Mouse (Mus musculus) heart, embryonic 12.5 days (tissue): Measurements from ENCODE around the gene Pappa2. TPM values are rescaled to one million over a fixed set of nuclear protein-coding genes. Genes with fewer than 3 reads are reported as not detected.

Experiments
- ATAC-seq: fragments of 200-750 bp; cut with Nextera tagmentation; 2 replicates; pipeline ENCODE4 v1.8.0; 2017; ENCODE audit warnings: moderate TSS enrichment, moderate library complexity; ENCODE audit not compliant: insufficient number of reproducible peaks, low FRiP score
- H3K27ac ChIP-seq: fragments of 300-500 bp; sonication (generic); 2 replicates; pipeline ENCODE4 v1.5.1; 2016; ENCODE audit warnings: mild to moderate bottlenecking, moderate library complexity; ENCODE audit not compliant: poor library complexity, severe bottlenecking
- H3K27me3 ChIP-seq: fragments of 300-500 bp; sonication (generic); replicated peaks from 2 replicates; pipeline ENCODE4 v1.6.1; 2016; ENCODE audit warnings: mild to moderate bottlenecking, moderate library complexity
- H3K36me3 ChIP-seq: fragments of 300-500 bp; sonication (generic); 2 replicates; pipeline ENCODE4 v1.6.1; 2016; ENCODE audit warnings: mild to moderate bottlenecking, moderate library complexity
- H3K4me1 ChIP-seq: fragments of 300-500 bp; sonication (generic); replicated peaks from 2 replicates; pipeline ENCODE4 v1.6.1; 2016; ENCODE audit warnings: mild to moderate bottlenecking
- H3K4me2 ChIP-seq: fragments of 300-500 bp; sonication (generic); 2 replicates; pipeline ENCODE4 v1.6.1; 2016; ENCODE audit warnings: mild to moderate bottlenecking, moderate library complexity
- H3K4me3 ChIP-seq: fragments of 300-500 bp; sonication (generic); 2 replicates; pipeline ENCODE4 v1.5.1; 2016; ENCODE audit warnings: mild to moderate bottlenecking
- H3K9ac ChIP-seq: fragments of 300-500 bp; sonication (generic); 2 replicates; pipeline ENCODE4 v1.6.1; 2016; ENCODE audit warnings: mild to moderate bottlenecking, moderate library complexity
- H3K9me3 ChIP-seq: fragments of 300-500 bp; sonication (generic); replicated peaks from 2 replicates; pipeline ENCODE4 v1.6.1; 2016; ENCODE audit warnings: mild to moderate bottlenecking, moderate library complexity
- WGBS: fragments of 180-500 bp; shearing (Covaris S2); methylation state at CpG from one replicate; pipeline ENCODE4 v1.1.7; 2016; 5-methylcytosine and 5-hydroxymethylcytosine counted together
- polyA plus RNA-seq: library from polyadenylated mRNA; unstranded; fragments of >200 nt; fragmentation: Nextera tagmentation; extraction: Ambion mirVana; gene quantifications from 2 replicates; pipeline ENCODE4 v1.2.1, GENCODE M21; 2016

Gene Pappa2
- polyA plus RNA-seq, 1 experiment from 2014 or later, result 0.24 TPM

- Histone ChIP-seq H3K4me3 (no peak overlapping the region), H3K27me3 (no peaks in the 10 kb centered on the region), H3K9me3 (no peaks in the 10 kb centered on the region), H3K9ac (no peak overlapping the region), H3K27ac (no peak overlapping the region), H3K4me2 (no peak overlapping the region), H3K36me3 (no peaks in the 10 kb centered on the region), H3K4me1 (peaks cover 5% of the 10 kb centered on the region)
- ATAC-seq, result no peak
These were observed 216.1 kb downstream of the Pappa2 start for GRCm38 (mm10) chr1:158764211-158764610.

GRCm38 (mm10) chr1:158748356-158749096 lies 231.8 kb downstream of the Pappa2 start:
- no peak for ATAC-seq
- H3K27ac ChIP-seq, result no peak overlapping the region
- H3K4me2 ChIP-seq, result no peak overlapping the region
- H3K9ac ChIP-seq, result no peak overlapping the region
- no peaks in the 10 kb centered on the region for H3K9me3 ChIP-seq
- H3K36me3 ChIP-seq, result no peaks in the 10 kb centered on the region
- H3K27me3 ChIP-seq, result no peaks in the 10 kb centered on the region
- WGBS, result 63% methylated on average over 10 of the region's 10 CpGs
- H3K4me3 ChIP-seq, result no peak overlapping the region
- peaks cover 4% of the 10 kb centered on the region; the same call in 1 of the 2 replicates for H3K4me1 ChIP-seq

- 67% methylated on average over 5 of the region's 5 CpGs for WGBS
- Histone ChIP-seq H3K27me3 (no peaks in the 10 kb centered on the region), H3K4me2 (no peak overlapping the region), H3K9me3 (no peaks in the 10 kb centered on the region), H3K36me3 (no peaks in the 10 kb centered on the region), H3K9ac (no peak overlapping the region), H3K4me1 (0 out of 2 replicates have a peak, but pooled peaks cover 5% of the 10 kb centered on the region), H3K27ac (no peak overlapping the region), H3K4me3 (no peak overlapping the region)
- no peak for ATAC-seq
These were observed 238.8 kb downstream of the Pappa2 start for GRCm38 (mm10) chr1:158741449-158741848.

- 0 out of 2 replicates have a peak, but pooled peaks cover 5% of the 10 kb centered on the region for H3K4me1 ChIP-seq
- H3K36me3 ChIP-seq, result no peaks in the 10 kb centered on the region
- no peaks in the 10 kb centered on the region for H3K27me3 ChIP-seq
- H3K4me3 ChIP-seq, result no peak overlapping the region
- no peaks in the 10 kb centered on the region for H3K9me3 ChIP-seq
- 87% methylated on average over 5 of the region's 5 CpGs for WGBS
- no peak overlapping the region for H3K27ac ChIP-seq
- H3K4me2 ChIP-seq, result no peak overlapping the region
- H3K9ac ChIP-seq, result no peak overlapping the region
- ATAC-seq, result no peak
These were observed 239.3 kb downstream of the Pappa2 start for GRCm38 (mm10) chr1:158740949-158741348.

- Histone ChIP-seq H3K4me3 (no peak overlapping the region), H3K9me3 (no peaks in the 10 kb centered on the region), H3K9ac (no peak overlapping the region), H3K4me1 (0 out of 2 replicates have a peak, but pooled peaks cover 5% of the 10 kb centered on the region), H3K4me2 (no peak overlapping the region), H3K27me3 (no peaks in the 10 kb centered on the region), H3K27ac (no peak overlapping the region), H3K36me3 (no peaks in the 10 kb centered on the region)
- 57% methylated on average over 6 of the region's 6 CpGs for WGBS
- ATAC-seq, result no peak
These were observed 240.0 kb downstream of the Pappa2 start for GRCm38 (mm10) chr1:158740161-158740766.

GRCm38 (mm10) chr1:158739132-158739919 lies 241.0 kb downstream of the Pappa2 start:
- 0 out of 2 replicates have a peak, but pooled peaks cover 5% of the 10 kb centered on the region for H3K4me1 ChIP-seq
- WGBS, result 42% methylated on average over 5 of the region's 5 CpGs
- H3K27ac ChIP-seq, result no peak overlapping the region
- no peak overlapping the region for H3K9ac ChIP-seq
- H3K27me3 ChIP-seq, result no peaks in the 10 kb centered on the region
- H3K4me2 ChIP-seq, result no peak overlapping the region
- no peaks in the 10 kb centered on the region for H3K9me3 ChIP-seq
- H3K4me3 ChIP-seq, result no peak overlapping the region
- ATAC-seq, result no peak
- no peaks in the 10 kb centered on the region for H3K36me3 ChIP-seq

- H3K4me1 ChIP-seq, result peaks cover 6% of the 10 kb centered on the region; the same call in 1 of the 2 replicates
- no peaks in the 10 kb centered on the region for H3K36me3 ChIP-seq
- H3K27me3 ChIP-seq, result no peaks in the 10 kb centered on the region
- H3K4me3 ChIP-seq, result no peak overlapping the region
- H3K9me3 ChIP-seq, result no peaks in the 10 kb centered on the region
- no peak for ATAC-seq
- H3K4me2 ChIP-seq, result no peak overlapping the region
- H3K27ac ChIP-seq, result no peak overlapping the region
- no peak overlapping the region for H3K9ac ChIP-seq
- 45% methylated on average over 4 of the region's 4 CpGs for WGBS
These were observed 247.3 kb downstream of the Pappa2 start for GRCm38 (mm10) chr1:158732868-158733496.

- Histone ChIP-seq H3K27ac (no peak overlapping the region), H3K4me3 (no peak overlapping the region), H3K9ac (no peak overlapping the region), H3K4me2 (no peak overlapping the region), H3K4me1 (no peaks in the 10 kb centered on the region), H3K36me3 (no peaks in the 10 kb centered on the region), H3K9me3 (no peaks in the 10 kb centered on the region), H3K27me3 (no peaks in the 10 kb centered on the region)
- WGBS, result 37% methylated on average over 5 of the region's 5 CpGs
- no peak for ATAC-seq
These were observed 266.8 kb downstream of the Pappa2 start for GRCm38 (mm10) chr1:158713301-158714095.

GRCm38 (mm10) chr1:158701336-158701735 lies 279.0 kb downstream of the Pappa2 start:
- WGBS, result 67% methylated on average over 1 of the region's 1 CpGs
- no peak overlapping the region for H3K4me2 ChIP-seq
- no peak overlapping the region for H3K4me3 ChIP-seq
- H3K9me3 ChIP-seq, result no peaks in the 10 kb centered on the region
- no peaks in the 10 kb centered on the region for H3K4me1 ChIP-seq
- H3K27me3 ChIP-seq, result no peaks in the 10 kb centered on the region
- ATAC-seq, result no peak
- no peak overlapping the region for H3K9ac ChIP-seq
- no peak overlapping the region for H3K27ac ChIP-seq
- no peaks in the 10 kb centered on the region for H3K36me3 ChIP-seq

- Histone ChIP-seq H3K27me3 (no peaks in the 10 kb centered on the region), H3K4me1 (no peaks in the 10 kb centered on the region), H3K4me2 (no peak overlapping the region), H3K9ac (no peak overlapping the region), H3K4me3 (no peak overlapping the region), H3K27ac (no peak overlapping the region), H3K36me3 (no peaks in the 10 kb centered on the region), H3K9me3 (no peaks in the 10 kb centered on the region)
- no peak for ATAC-seq
- 67% methylated on average over 2 of the region's 2 CpGs for WGBS
These were observed 280.1 kb downstream of the Pappa2 start for GRCm38 (mm10) chr1:158700147-158700546.
